Mouse (Mus musculus): ENCODE results near the gene Ryr3. TPM values are rescaled to one million over a fixed set of nuclear protein-coding genes. Genes with fewer than 3 reads are reported as not detected.

The Ryr3 gene
- polyA plus RNA-seq, 1 experiment from 2014 or later = 0.39 TPM

GRCm38 (mm10) chr2:112677246-112677645 lies 539.6 kb downstream of the Ryr3 start:
- Histone ChIP-seq H3K9me3 (ENCODE audit: control insufficient read depth, low read length) (no peaks in the 10 kb centered on the region), H3K27me3 (ENCODE audit: control insufficient read depth, insufficient read depth, low read length) (no peaks in the 10 kb centered on the region), H3K27ac (replicated peaks; ENCODE audit: low read depth, low read length) (no peak overlapping the region), H3K4me1 (ENCODE audit: control insufficient read depth, insufficient read depth, low read length) (no peaks in the 10 kb centered on the region), H3K4me2 (ENCODE audit: low read depth, severe bottlenecking) (no peak overlapping the region), H3K4me3 (ENCODE audit: low read depth, low read length) (no peak overlapping the region), H3K9ac (ENCODE audit: low read length) (no peak overlapping the region), H3K36me3 (ENCODE audit: control insufficient read depth, insufficient read depth, low read length) (no peaks in the 10 kb centered on the region)
- DNase-seq (ENCODE audit: low spot score) (no peak), ATAC-seq (ENCODE audit: insufficient number of reproducible peaks, low FRiP score, low TSS enrichment, low read depth) (no peak)
- 71% methylated on average over 1 of the region's 1 CpGs for WGBS

- Histone ChIP-seq H3K27ac (replicated peaks; ENCODE audit: low read depth, low read length) (no peak overlapping the region), H3K27me3 (ENCODE audit: control insufficient read depth, insufficient read depth, low read length) (no peaks in the 10 kb centered on the region), H3K4me1 (ENCODE audit: control insufficient read depth, insufficient read depth, low read length) (no peaks in the 10 kb centered on the region), H3K9ac (ENCODE audit: low read length) (no peak overlapping the region), H3K4me3 (ENCODE audit: low read depth, low read length) (no peak overlapping the region), H3K36me3 (ENCODE audit: control insufficient read depth, insufficient read depth, low read length) (no peaks in the 10 kb centered on the region), H3K9me3 (ENCODE audit: control insufficient read depth, low read length) (no peaks in the 10 kb centered on the region), H3K4me2 (ENCODE audit: low read depth, severe bottlenecking) (no peak overlapping the region)
- no peak for ATAC-seq (ENCODE audit: insufficient number of reproducible peaks, low FRiP score, low TSS enrichment, low read depth)
- no peak for DNase-seq (ENCODE audit: low spot score)
- WGBS = 70% methylated on average over 1 of the region's 1 CpGs
Measured at GRCm38 (mm10) chr2:112676721-112677120, 540.2 kb downstream of the Ryr3 start.

DNA sequence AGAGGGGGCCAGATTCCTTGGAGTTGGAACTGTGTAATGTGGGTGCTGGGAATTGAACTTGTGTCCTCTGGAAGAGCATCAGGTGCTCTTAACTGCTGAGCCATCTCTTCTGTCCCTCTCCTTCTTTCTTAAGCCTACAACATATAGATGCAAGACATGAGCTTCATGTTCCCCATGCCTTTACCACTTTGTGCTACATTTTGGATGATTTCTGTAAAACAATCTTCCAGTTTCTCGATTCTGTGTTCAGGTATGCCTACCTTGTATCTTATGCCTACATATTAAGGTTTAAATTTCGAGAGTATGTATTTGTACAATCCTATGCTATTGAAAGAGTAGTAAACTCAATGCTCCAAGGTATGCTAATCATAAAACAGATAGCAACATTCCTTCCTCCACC lies 540.7 kb downstream of the Ryr3 start:
- WGBS = 82% methylated on average over 2 of the region's 2 CpGs
- ATAC-seq (ENCODE audit: insufficient number of reproducible peaks, low FRiP score, low TSS enrichment, low read depth) (no peak), DNase-seq (ENCODE audit: low spot score) (no peak)
- Histone ChIP-seq H3K4me2 (ENCODE audit: low read depth, severe bottlenecking) (no peak overlapping the region), H3K9ac (ENCODE audit: low read length) (no peak overlapping the region), H3K27me3 (ENCODE audit: control insufficient read depth, insufficient read depth, low read length) (no peaks in the 10 kb centered on the region), H3K27ac (replicated peaks; ENCODE audit: low read depth, low read length) (no peak overlapping the region), H3K4me1 (ENCODE audit: control insufficient read depth, insufficient read depth, low read length) (no peaks in the 10 kb centered on the region), H3K9me3 (ENCODE audit: control insufficient read depth, low read length) (no peaks in the 10 kb centered on the region), H3K4me3 (ENCODE audit: low read depth, low read length) (no peak overlapping the region), H3K36me3 (ENCODE audit: control insufficient read depth, insufficient read depth, low read length) (no peaks in the 10 kb centered on the region)

GRCm38 (mm10) chr2:112669461-112669860 lies 547.4 kb downstream of the Ryr3 start:
- Histone ChIP-seq H3K4me1 (ENCODE audit: control insufficient read depth, insufficient read depth, low read length) (no peaks in the 10 kb centered on the region), H3K9ac (ENCODE audit: low read length) (no peak overlapping the region), H3K36me3 (ENCODE audit: control insufficient read depth, insufficient read depth, low read length) (no peaks in the 10 kb centered on the region), H3K4me3 (ENCODE audit: low read depth, low read length) (no peak overlapping the region), H3K27me3 (ENCODE audit: control insufficient read depth, insufficient read depth, low read length) (no peaks in the 10 kb centered on the region), H3K9me3 (ENCODE audit: control insufficient read depth, low read length) (no peaks in the 10 kb centered on the region), H3K27ac (replicated peaks; ENCODE audit: low read depth, low read length) (no peak overlapping the region), H3K4me2 (ENCODE audit: low read depth, severe bottlenecking) (no peak overlapping the region)
- 85% methylated on average over 3 of the region's 3 CpGs for WGBS
- no peak for ATAC-seq (ENCODE audit: insufficient number of reproducible peaks, low FRiP score, low TSS enrichment, low read depth)
- DNase-seq (ENCODE audit: low spot score) = no peak

- WGBS = 67% methylated on average over 5 of the region's 5 CpGs
- no peak overlapping the region for H3K4me3 ChIP-seq (ENCODE audit: low read depth, low read length)
- no peaks in the 10 kb centered on the region for H3K4me1 ChIP-seq (ENCODE audit: control insufficient read depth, insufficient read depth, low read length)
Measured at GRCm38 (mm10) chr2:112656131-112656530, 560.8 kb downstream of the Ryr3 start.

DNA sequence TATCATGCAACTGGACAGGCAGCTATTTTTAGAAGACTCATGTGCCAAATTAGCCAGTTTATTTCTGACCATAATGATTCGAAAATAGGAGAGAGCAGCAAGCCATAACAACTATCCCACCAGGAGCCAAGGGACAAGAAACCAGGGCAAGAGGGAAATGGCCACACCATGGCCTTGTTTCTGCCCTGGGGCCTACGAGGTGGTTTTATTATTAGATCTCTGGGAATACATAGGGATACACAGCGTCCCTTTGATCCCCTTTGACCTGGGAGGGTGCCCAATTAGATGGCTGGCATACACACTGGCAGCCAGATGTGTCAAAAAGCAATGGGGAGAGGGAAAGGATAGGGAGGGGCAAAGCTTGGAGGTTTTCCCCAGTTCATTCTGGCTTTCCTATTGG lies 563.1 kb downstream of the Ryr3 start:
- Histone ChIP-seq H3K9ac (ENCODE audit: low read length) (no peak overlapping the region), H3K4me1 (ENCODE audit: control insufficient read depth, insufficient read depth, low read length) (no peaks in the 10 kb centered on the region), H3K4me3 (ENCODE audit: low read depth, low read length) (no peak overlapping the region), H3K4me2 (ENCODE audit: low read depth, severe bottlenecking) (no peak overlapping the region), H3K27me3 (ENCODE audit: control insufficient read depth, insufficient read depth, low read length) (no peaks in the 10 kb centered on the region), H3K9me3 (ENCODE audit: control insufficient read depth, low read length) (no peaks in the 10 kb centered on the region), H3K27ac (replicated peaks; ENCODE audit: low read depth, low read length) (no peak overlapping the region), H3K36me3 (ENCODE audit: control insufficient read depth, insufficient read depth, low read length) (no peaks in the 10 kb centered on the region)
- no peak for DNase-seq (ENCODE audit: low spot score)
- 65% methylated on average over 3 of the region's 3 CpGs for WGBS
- ATAC-seq (ENCODE audit: insufficient number of reproducible peaks, low FRiP score, low TSS enrichment, low read depth) = no peak

More at GRCm38 (mm10) chr2:112656131-112656530, 560.8 kb downstream of the Ryr3 start:
- H3K27me3 ChIP-seq (ENCODE audit: control insufficient read depth, insufficient read depth, low read length) = no peaks in the 10 kb centered on the region
- H3K9me3 ChIP-seq (ENCODE audit: control insufficient read depth, low read length) = no peaks in the 10 kb centered on the region
- H3K27ac ChIP-seq (replicated peaks; ENCODE audit: low read depth, low read length) = no peak overlapping the region
- H3K9ac ChIP-seq (ENCODE audit: low read length) = no peak overlapping the region
- no peak overlapping the region for H3K4me2 ChIP-seq (ENCODE audit: low read depth, severe bottlenecking)
- no peaks in the 10 kb centered on the region for H3K36me3 ChIP-seq (ENCODE audit: control insufficient read depth, insufficient read depth, low read length)
- no peak for DNase-seq (ENCODE audit: low spot score)
- no peak for ATAC-seq (ENCODE audit: insufficient number of reproducible peaks, low FRiP score, low TSS enrichment, low read depth)

DNA sequence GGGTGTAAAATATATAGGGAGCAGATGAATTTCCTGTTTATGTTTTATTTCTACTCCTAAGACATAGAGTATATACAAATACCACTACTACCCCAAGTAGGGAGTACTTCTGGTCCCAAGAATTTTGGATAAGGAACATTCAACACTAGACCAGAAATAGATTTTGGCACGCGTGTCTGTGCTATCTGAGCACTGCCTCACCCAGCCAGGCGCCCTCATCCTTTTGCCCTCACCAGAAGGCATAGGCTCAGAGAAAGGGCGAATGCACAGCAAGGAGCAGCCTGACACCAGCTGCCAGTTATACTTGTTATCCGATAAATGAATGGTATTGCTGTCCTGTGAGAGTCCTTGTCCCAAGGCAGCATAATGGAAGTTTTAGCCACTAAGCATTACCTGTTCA lies 579.7 kb downstream of the Ryr3 start:
- no peaks in the 10 kb centered on the region for H3K9me3 ChIP-seq (ENCODE audit: control insufficient read depth, low read length)
- H3K4me1 ChIP-seq (ENCODE audit: control insufficient read depth, insufficient read depth, low read length) = no peaks in the 10 kb centered on the region
- DNase-seq (ENCODE audit: low spot score) (no peak), ATAC-seq (ENCODE audit: insufficient number of reproducible peaks, low FRiP score, low TSS enrichment, low read depth) (no peak)
- H3K9ac ChIP-seq (ENCODE audit: low read length) = no peak overlapping the region
- H3K4me2 ChIP-seq (ENCODE audit: low read depth, severe bottlenecking) = no peak overlapping the region
- H3K27me3 ChIP-seq (ENCODE audit: control insufficient read depth, insufficient read depth, low read length) = no peaks in the 10 kb centered on the region
- no peaks in the 10 kb centered on the region for H3K36me3 ChIP-seq (ENCODE audit: control insufficient read depth, insufficient read depth, low read length)
- 88% methylated on average over 5 of the region's 5 CpGs for WGBS
- H3K27ac ChIP-seq (replicated peaks; ENCODE audit: low read depth, low read length) = no peak overlapping the region
- no peak overlapping the region for H3K4me3 ChIP-seq (ENCODE audit: low read depth, low read length)

DNA sequence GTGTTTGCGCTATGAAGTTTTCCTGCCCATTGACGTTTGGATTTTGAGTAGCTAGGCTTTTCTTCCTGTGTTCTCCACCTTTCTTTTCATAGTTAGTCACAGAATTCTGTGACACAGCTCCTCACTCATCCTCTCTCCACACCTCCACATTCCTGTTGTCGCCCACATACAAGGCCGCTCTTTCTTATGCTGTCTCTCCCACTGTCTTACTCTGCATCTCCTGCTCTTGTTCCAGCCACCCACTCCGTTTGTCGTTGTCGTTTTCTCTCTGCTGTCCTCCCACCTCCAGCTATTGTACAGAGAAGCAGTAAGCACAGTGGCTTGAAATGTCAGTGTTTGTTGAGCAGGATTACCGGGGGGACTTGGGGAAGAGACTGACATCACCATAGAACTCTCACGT lies 584.4 kb downstream of the Ryr3 start:
- Histone ChIP-seq H3K4me3 (ENCODE audit: low read depth, low read length) (no peak overlapping the region), H3K27me3 (ENCODE audit: control insufficient read depth, insufficient read depth, low read length) (no peaks in the 10 kb centered on the region), H3K4me2 (ENCODE audit: low read depth, severe bottlenecking) (no peak overlapping the region), H3K27ac (replicated peaks; ENCODE audit: low read depth, low read length) (no peak overlapping the region), H3K9ac (ENCODE audit: low read length) (no peak overlapping the region), H3K36me3 (ENCODE audit: control insufficient read depth, insufficient read depth, low read length) (no peaks in the 10 kb centered on the region), H3K4me1 (ENCODE audit: control insufficient read depth, insufficient read depth, low read length) (no peaks in the 10 kb centered on the region), H3K9me3 (ENCODE audit: control insufficient read depth, low read length) (no peaks in the 10 kb centered on the region)
- ATAC-seq (ENCODE audit: insufficient number of reproducible peaks, low FRiP score, low TSS enrichment, low read depth) = no peak
- no peak for DNase-seq (ENCODE audit: low spot score)
- 89% methylated on average over 9 of the region's 9 CpGs for WGBS

- no peak for DNase-seq (ENCODE audit: low spot score)
- no peaks in the 10 kb centered on the region for H3K27me3 ChIP-seq (ENCODE audit: control insufficient read depth, insufficient read depth, low read length)
- H3K36me3 ChIP-seq (ENCODE audit: control insufficient read depth, insufficient read depth, low read length) = no peaks in the 10 kb centered on the region
- H3K9ac ChIP-seq (ENCODE audit: low read length) = no peak overlapping the region
- no peaks in the 10 kb centered on the region for H3K9me3 ChIP-seq (ENCODE audit: control insufficient read depth, low read length)
- no peaks in the 10 kb centered on the region for H3K4me1 ChIP-seq (ENCODE audit: control insufficient read depth, insufficient read depth, low read length)
- no peak overlapping the region for H3K4me2 ChIP-seq (ENCODE audit: low read depth, severe bottlenecking)
- no peak for ATAC-seq (ENCODE audit: insufficient number of reproducible peaks, low FRiP score, low TSS enrichment, low read depth)
- no peak overlapping the region for H3K27ac ChIP-seq (replicated peaks; ENCODE audit: low read depth, low read length)
- 83% methylated on average over 11 of the region's 11 CpGs for WGBS
- H3K4me3 ChIP-seq (ENCODE audit: low read depth, low read length) = no peak overlapping the region
Measured at GRCm38 (mm10) chr2:112630669-112631068, 586.2 kb downstream of the Ryr3 start.
